Mouse (Mus musculus): ENCODE measurements at regions not wholly inside any gene's neighbourhood (a gene's known extent, or its start where the extent isn't known, plus 50 kb on each side); places are given as distances from the start of the nearest gene placed in this dataset.

DNA sequence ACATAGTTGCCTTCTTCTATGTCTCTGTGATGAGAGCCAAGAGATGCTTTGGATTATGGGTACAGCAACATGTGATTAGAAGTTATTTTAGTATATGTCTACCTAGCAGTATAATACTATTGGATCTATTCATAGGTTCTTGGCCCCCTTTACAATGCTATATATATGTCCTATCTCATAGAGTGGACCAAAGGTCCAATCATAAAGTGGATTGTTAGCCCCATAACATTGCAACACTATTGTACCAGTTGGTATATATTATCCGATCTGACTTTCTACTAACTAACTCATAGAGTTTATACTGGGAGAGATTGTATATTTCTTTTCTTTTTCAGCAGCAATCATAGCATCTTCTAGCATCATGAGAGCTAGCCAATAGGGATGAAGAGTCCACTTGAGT lies 491.7 kb upstream of the Zeb2 start:
- DNase-seq (ENCODE audit: low spot score): no peak

DNA sequence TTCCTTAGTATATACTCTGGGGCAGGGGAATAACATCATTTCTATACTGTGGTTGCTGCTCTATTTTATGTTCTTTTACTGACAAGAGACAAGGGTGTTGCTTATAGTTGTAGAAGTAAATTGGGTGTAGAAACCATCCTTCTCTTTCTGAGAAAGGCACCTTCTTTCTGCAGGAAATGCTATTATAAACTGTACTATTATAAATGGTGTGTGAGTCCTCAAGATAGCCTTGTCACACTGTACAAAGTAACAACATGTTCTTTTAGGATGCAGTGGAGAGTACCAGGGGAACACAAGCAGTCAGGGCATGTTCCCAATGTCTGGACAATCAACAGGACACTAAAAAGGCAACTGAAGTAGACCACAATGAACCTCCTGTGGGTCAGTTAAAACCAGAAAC lies 490.2 kb upstream of the Zeb2 start:
- DNase-seq (ENCODE audit: low spot score): no peak

- no peak for DNase-seq (ENCODE audit: low spot score)
These were observed 484.2 kb upstream of the Zeb2 start for GRCm38 (mm10) chr2:45601332-45601900.

GRCm38 (mm10) chr2:45593765-45594164 lies 476.6 kb upstream of the Zeb2 start:
- peak; percentile 29 for DNase-seq (ENCODE audit: low spot score)

GRCm38 (mm10) chr2:45590980-45591379 lies 473.8 kb upstream of the Zeb2 start:
- DNase-seq (ENCODE audit: low spot score): no peak

DNA sequence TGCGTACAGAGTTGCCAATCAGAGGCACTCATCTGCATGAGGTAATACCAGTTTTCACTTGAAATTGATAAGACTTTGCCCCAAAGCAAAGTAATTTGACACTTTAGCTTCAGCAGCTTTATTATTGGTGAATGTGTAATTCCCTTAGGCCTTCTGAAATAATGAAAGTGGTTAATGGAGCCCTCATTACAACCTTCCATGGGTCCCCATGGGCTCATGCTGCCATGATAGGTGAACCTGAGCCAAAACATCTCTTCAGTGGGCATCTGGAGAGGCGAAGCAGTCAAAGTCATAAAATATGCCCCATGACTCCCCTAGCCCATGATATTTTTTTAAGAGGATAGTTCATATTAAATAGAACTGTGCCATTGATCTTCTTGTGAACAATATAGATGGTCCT lies 471.1 kb upstream of the Zeb2 start:
- DNase-seq (ENCODE audit: low spot score): no peak

- DNase-seq (ENCODE audit: low spot score): no peak
These were observed 469.5 kb upstream of the Zeb2 start for GRCm38 (mm10) chr2:45586588-45587200.

DNA sequence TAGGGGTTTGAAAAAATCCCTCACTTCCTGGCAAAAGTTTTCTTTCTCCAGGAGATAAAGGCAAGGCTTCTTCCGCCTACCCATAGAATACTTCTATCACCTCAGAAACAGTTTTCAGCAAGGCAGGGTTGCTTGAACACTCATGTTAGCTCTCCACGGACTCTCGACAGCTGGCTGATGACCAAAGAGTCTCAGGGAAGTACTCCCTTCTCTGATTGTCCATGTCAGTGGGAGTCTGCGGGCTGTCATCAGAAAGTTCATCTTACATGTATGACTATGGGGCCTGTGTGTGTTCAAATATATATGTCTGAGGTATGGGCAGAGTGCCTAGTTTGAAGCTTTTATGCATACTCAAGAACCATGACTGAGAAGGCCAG lies 464.3 kb upstream of the Zeb2 start:
- no peak for DNase-seq (ENCODE audit: low spot score)

DNA sequence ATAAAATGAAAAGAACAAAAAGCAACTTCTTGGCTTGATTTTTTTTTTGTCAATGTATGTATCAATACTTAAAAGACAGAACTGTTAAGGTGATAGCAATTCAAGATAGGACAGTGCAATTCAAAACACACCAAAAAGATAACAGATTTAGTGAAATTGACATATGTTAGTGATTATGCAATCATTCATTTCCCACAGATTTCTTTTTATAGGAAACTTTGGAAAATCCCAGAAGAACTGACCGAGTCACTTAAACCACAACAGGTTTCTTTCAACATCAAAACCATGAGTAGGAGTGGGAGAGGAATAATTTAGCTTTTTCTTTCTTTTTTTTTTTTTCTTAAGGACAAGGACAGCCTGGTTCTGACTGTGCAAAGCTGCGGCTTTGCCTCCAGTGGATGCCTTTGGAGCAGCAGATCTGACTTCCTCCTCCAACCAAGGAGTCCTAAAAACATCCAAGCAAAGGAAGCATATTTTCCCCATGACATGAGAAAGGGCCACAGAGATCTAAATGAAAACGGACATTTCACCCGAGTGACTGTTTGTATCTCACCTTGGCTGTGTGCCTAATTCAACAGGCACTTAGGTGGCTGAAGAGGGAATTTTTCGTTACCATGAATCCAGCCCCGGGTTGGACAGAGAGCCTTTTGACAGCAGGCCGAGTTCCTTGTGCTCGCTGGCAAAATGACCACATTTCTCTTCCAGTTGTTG lies 463.8 kb upstream of the Zeb2 start:
- DNase-seq (ENCODE audit: low spot score): peak; percentile 15

- DNase-seq (ENCODE audit: low spot score): no peak
These were observed 455.7 kb upstream of the Zeb2 start for GRCm38 (mm10) chr2:45572906-45573305.

GRCm38 (mm10) chr2:45554707-45555106 lies 437.5 kb upstream of the Zeb2 start:
- DNase-seq (ENCODE audit: low spot score): no peak

DNA sequence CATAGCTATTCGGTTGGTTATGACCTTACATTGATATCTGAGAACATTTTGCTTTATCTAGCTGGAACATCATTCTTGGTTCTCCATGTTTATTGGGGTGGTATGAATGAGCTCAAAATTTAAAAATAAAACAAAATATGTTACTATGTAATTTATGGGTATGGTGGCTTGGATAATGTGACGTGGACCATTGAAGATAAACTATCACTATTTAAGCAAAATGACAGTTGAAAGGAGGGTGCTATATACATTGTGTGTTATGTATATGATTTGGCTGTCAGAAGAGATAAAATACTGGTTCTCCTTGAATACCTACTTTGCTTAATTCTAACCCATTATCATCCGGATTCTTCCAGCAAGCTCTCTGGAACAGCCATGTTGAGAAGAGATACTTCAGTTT lies 424.2 kb upstream of the Zeb2 start:
- no peak for DNase-seq (ENCODE audit: low spot score)

- no peak for DNase-seq (ENCODE audit: low spot score)
These were observed 421.8 kb upstream of the Zeb2 start for GRCm38 (mm10) chr2:45538950-45539349.

GRCm38 (mm10) chr2:45537722-45538121 lies 420.5 kb upstream of the Zeb2 start:
- no peak for DNase-seq (ENCODE audit: low spot score)

DNA sequence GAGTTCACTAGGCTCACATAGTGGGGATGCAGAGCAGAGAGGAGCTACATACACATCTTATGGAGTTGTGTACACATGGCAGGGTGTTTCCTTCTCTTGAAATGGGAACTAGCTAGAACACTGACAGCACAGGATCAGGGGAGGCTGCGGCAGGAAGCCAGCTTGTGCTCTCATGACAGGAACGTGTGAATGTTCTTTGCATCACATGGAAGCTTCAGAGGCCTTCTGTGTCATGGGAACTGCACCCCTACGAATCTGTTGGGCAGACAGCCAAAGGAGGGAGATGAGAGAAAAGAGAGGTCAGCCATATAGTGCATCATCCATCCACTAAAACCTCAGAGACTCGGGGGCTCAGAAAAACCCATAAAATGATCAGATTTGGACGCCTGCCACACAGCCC lies 417.6 kb upstream of the Zeb2 start:
- no peak for DNase-seq (ENCODE audit: low spot score)

DNA sequence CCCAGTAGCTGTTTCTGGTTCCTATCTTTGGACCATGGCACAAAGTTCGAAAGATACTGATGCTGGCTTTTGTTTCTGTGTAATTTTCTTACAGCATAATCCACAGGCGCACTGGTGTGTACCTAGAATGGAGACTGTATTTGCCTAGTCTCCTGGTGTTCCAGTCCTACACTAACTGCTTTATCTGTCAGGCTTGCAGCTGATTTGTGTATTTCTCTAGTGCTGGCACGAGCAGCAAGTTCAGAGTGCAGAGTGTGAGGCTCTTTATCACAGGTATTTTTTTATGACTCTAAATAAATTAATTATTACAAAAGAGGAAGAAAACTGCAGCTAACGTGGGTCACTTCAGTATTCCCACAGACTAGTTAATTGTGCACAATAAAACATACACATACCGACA lies 405.1 kb upstream of the Zeb2 start:
- no peak for DNase-seq (ENCODE audit: low spot score)

- DNase-seq (ENCODE audit: low spot score): no peak
These were observed 402.5 kb upstream of the Zeb2 start for GRCm38 (mm10) chr2:45519550-45520152.

DNA sequence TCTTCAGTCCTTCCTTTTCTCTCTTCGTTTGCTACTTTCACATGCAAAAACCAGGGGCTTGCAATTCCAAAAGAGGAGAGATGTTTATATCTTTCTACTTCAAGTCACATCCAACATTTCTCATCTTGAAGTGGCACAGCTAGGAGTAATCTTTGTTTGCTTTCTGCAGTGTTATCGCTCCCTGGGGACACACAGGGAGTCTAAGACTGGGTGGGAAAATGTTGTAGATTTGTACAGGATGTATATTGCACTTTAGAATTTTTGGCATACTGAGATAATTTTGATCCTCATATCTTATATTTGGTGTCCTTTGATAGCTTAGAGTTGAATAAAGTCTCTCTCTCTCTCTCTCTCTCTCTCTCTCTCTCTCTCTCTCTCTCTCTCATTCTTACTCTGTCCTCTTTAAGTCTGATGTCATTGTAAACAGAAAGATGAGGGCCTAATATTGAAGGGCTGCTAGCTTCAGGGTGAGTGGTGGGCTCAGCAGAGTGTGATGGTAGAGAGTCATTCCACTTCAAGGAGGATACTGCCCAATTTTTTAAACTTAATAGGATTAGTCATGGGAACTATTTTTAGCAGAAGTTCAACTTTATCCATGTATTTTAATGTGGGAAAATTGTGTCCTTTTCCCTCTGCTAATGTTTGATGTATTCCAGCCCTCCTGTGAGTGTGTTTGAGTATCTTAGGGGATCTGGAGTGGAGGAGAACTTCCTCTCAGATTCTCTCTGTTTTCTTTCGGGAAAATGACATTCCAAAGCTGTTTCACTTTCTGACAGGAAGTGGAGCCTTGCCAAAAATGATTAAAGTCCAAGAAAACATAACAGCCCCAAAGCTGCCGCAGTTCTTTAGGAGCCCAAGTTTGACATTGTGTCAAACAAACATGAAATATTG lies 397.3 kb upstream of the Zeb2 start:
- peak; percentile 4 for DNase-seq (ENCODE audit: low spot score)

- no peak for DNase-seq (ENCODE audit: low spot score)
These were observed 395.7 kb upstream of the Zeb2 start for GRCm38 (mm10) chr2:45512852-45513251.

- no peak for DNase-seq (ENCODE audit: low spot score)
These were observed 394.6 kb upstream of the Zeb2 start for GRCm38 (mm10) chr2:45511791-45512190.

DNA sequence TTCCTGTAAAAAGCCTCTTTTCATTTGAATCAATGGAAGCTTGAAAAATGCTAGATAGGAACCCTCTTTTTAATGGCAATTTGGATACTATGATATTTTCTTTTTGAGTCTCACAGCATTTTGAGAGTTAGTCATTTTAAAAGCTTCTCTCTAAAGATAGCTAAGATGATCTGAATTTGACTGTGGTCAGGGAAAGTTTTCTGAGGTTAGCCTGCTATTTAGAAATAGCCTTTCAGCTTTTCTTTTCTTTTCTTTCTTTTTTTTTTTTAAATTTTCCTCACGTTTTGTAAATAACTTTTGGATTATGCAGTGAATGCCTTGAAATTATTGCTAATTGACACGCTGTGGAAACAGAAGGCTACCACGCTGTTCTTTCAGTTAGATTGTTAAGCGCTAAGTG lies 387.3 kb upstream of the Zeb2 start:
- no peak for DNase-seq (ENCODE audit: low spot score)

DNA sequence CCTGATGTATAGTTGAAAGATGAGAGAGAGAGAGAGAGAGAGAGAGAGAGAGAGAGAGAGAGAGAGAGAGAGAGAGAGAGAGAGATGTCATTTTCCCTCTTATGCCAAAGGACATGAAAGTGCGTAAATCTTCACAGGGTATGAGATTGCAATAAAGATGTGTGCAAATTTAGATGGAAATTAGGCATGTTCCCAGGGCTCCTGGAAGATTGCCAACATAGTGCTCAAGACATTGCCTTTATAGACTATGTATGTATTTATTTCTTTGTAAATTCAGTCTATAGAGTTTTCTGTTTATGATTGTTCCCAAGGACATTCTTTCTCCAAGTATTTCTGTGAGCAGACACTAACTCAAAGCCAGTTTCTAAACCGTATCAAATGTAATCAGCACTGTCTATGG lies 376.5 kb upstream of the Zeb2 start:
- no peak for DNase-seq (ENCODE audit: low spot score)

Measured in urinary bladder, postnatal 14 days (tissue).